Mouse (Mus musculus) heart, adult 18-20 months (tissue): ENCODE data around the gene Lrrfip2. TPM values are rescaled to one million over a fixed set of nuclear protein-coding genes. Genes with fewer than 3 reads are reported as not detected.

Experiments used
- DNase-seq, 2 experiments: peaks; one replicate each; pipeline ENCODE4 v3.0.0; 2021 to 2022; ENCODE audit warnings: mixed read lengths in 1 of 2
- total RNA-seq, 2 experiments: library from RNA; stranded (reverse); gene quantifications; 2 replicates each; pipeline ENCODE4 v1.2.3; 2021

The Lrrfip2 gene
- total RNA-seq, 2 experiments from 2014 or later = 87.3 to 89.0 TPM

DNA sequence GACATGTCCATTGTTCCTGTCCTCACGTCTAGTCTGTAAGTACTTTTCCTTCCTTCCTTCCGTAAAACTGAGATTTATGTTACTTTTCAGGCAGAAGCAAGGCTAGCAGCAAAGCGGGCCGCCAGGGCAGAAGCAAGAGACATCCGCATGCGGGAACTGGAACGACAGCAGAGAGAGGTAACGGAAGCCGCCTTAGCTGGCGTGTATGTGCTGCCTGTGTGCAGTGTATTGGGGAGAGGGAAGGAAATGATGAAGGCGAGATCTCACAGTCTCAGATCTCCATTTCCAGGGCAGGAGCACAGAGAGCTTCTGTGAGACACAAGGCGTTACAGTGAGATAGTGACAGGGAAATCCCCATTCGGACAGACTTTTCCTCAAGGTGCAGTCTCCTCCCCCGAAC lies 43.8 kb downstream of the Lrrfip2 start:
- no peak for DNase-seq

DNA sequence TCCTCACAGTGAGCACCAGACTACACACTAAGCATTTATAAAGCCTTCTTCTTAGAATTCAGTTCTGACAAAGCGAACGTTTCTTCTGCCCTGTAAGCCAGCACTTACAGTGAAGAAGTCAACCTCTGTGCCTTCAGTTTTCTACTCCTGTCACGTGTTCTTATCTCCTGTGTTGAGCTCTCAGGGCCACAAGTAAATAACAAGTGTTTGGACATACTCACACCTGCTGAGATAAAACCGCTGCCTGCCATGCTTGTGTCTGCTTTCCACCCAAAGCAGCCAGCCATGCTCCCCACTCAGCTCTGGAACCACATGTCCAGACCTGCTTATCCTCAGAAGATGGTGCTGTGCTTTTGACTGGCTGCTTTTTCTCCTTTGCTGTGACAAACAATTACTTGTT lies 49.2 kb downstream of the Lrrfip2 start:
- no peak for DNase-seq

DNA sequence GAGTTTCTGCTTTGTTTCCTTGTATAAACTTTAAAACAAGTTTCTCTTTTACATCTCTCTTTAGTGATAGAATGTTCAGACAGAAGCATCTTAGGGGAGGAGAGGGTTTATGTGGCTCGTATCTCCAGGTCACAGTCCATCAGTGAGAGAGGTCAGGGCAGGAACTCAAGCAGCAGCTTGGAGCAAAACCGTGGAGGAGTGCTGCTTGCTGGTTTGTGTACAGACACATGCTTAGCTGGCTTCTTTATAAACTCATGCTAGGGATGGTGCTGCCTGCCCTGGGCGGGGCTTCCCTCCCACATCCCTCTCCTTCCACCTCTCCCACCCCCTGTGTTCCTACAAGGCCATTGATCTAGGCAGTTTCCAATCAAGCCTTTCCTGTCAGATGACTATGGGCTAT lies 53.0 kb downstream of the Lrrfip2 start:
- no peak for DNase-seq

DNA sequence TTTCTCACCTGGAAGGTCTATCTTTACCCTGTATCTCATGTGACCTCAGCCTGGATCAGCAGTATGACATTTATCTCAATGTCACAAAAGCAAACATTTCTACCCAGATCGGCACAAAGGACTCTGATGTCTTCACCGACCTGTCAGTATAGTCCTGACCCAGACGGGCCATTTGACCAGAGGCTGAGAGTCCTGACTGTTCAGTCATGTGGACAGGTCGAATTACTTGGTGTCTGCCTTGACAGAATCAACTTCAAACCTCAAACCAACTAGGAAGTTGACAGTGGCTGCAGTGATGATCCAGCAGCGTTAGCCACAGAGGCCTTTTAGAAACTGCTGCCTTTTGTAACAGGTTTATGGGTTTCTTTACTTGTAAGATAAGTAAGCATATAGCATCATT lies 56.7 kb downstream of the Lrrfip2 start:
- DNase-seq = no peak

DNA sequence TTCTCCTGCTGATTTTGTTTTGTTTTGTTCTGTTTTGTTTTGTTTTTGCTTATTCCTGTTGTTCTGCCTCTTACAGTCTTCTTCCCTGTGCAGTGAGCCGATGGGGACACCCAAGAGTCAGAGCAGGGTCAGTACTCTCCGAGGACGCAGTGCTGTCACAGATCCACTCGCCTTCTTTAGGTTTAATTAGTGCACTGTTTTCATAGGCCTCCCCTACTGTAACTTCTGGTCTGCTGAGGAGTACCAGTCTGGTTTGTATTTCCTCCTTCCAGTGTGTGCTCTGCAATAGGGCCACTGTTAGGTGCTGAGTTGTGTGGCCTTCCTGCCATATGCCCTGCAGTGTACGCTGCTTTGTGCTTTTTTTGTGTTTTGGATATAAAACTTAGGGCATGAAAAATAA lies 61.6 kb downstream of the Lrrfip2 start:
- DNase-seq = no peak

DNA sequence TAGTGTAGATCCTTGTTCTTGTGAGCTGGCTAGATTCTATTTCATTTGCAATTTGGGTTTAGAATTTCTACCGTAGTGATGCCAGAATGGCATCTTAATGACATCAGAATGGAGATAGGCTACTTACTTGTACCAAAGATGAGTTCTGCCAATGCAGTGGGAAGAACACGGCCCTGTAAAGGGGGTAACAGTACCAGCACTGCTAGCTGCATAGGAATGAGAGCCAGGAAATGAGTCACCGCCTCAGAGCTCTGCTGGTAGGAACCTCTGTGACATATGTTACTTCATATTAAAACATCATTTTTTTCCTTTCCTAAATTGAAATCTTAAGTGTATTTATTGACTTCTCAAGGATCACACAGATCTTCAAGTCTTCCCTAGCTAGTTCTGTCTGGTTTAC lies 64.8 kb downstream of the Lrrfip2 start:
- DNase-seq = no peak

DNA sequence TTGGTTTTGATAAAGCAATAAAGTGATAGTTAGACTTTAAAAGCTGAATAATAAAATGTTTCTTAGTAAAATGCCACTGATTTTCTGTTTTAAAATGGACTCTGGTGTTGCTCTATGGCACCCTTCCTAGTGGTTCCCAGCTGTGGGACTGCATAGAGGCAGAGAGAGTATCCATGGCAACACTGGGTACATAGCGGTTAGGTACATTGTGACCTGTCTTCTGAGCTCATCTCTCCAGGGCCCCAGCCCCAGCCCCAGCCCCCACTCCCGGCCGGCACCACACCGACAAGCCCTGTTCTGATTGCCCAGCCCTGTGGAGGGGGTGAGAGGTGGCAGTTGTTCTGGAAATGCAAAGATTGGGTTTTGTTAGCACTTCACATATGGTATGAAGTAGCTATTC lies 67.5 kb downstream of the Lrrfip2 start:
- DNase-seq = no peak

DNA sequence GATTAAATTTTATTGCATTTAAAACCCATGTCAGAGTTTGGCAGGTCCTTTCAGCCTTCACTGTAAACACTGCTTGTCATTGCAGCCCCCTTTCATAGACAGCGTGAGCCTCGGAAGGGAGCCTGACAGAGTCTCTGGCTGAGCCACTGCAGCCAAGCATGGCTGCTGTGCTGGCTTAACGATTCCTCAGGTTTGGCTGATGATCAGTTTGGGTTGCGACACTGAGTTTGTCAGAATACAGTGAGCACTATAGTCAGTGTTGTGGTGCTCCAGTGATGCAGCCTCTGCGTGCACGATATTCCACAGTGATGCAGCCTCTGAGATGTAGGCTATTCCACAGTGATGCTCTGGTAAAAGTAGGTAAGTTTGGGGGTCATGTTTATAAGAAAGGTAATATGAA lies 69.5 kb downstream of the Lrrfip2 start:
- DNase-seq = peak; percentile 24 to 27

DNA sequence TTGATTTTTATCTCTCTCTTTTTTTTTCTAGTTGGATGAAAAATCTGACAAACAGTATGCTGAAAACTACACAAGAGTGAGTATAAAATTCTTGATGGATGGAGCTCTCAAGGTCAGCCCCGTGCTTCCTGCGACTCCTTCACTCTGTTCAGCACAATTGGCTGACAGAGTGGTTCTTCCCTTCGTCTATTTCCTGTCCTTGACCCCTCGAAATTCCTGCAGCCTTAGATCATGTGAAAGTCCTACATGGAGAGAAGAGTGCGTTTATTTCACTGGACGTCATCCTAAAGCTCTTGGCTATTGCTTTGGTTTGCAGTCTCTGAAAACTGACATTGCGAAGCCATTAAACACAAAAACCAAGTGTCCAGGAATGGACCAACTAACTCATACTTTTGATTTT lies 71.3 kb downstream of the Lrrfip2 start:
- peak in 1 of 2 experiments; percentile 35 for DNase-seq

DNA sequence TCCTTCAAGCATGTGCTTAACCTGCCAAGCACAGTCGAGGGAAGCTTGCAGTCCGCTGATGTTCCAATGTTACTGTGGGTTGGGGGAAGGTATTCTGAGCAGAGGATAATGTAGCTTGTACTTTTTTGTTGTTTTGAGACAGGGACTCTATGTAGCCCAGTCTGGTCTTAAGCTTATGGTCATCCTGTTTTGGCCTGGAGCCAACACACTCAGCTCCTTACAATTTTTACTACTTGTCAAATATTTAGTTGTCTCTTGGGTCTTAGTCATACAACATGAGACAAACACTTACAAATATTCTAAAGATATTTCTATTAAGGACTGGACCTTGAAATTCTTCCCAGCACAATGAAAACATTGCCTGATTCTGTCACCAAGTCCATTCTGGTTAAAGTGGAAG lies 75.8 kb downstream of the Lrrfip2 start:
- DNase-seq = no peak

DNA sequence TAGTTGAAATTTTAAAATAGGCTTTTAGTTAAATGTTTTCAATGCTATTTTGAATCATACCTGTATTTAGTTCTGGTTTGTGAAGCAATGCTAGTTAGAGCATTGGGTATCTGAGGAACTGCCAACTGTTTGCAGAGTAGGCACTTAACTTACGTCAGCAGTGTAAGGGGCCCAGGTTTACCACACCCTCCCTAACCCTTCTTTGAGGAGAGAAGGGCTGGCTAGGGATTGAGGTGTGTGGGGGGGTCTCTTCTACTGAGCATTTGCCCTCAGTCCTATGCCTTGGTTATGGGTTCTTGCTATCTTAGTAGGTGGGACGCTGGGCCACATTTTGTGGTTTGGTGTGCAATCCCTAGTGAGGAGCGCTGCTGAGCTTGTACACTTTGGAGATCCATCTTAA lies 79.7 kb downstream of the Lrrfip2 start:
- DNase-seq = no peak

DNA sequence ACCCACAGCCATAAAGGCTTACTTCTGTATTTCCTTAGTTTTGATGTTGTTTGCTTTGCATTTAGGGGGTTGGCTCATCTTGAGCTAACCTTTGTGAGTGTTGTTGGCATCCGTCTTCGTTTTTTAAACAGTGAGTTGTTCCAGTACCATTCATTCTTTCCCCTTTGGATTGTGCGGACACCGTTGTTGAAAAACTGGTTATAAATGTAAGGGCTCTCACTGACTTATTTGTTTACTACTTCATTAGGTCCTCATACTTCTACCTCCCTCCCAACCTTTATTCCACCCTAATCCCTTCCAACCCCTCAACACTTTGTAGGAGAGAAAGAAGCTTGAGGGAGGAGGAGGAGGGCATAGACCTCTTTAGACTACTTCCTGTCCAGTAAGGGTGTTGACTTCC lies 80.3 kb downstream of the Lrrfip2 start:
- no peak for DNase-seq

DNA sequence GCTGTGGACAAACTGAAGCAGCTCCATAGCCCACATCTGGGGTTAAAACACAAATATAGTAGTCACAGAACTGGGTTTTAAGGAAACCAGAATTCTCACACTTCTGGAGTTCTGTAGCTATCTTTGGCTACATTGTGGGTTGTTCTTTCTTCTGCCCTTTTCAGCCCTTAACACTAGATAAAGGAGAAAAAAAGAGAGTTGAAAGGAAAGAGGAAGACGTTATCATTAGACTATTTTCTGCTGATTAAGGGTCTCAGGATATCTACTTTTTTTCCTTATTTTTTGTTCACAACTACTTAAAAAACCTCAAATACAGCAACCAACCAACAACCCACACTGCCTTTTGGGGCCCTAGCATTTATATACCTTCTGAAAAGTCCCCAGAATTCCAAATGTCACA lies 80.9 kb downstream of the Lrrfip2 start:
- no peak for DNase-seq

DNA sequence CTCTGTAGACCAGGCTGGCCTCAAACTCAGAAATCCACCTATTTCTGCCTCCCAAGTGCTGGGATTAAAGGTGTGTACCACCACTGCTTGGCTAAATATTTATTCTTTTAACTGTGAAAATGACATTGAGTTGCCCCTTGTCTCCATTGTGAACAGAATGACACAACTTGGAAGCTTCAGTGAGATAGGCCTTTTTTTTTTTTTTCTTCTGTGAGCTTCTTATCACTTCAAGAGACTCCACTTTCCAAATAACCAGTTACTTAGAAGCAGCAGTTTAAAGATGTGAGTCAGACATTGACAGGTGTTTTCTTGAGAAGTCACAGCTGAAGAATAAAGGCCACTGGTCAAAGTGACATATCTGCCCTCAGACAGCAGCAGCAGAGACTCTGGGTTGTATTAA lies 82.8 kb downstream of the Lrrfip2 start:
- no peak for DNase-seq

DNA sequence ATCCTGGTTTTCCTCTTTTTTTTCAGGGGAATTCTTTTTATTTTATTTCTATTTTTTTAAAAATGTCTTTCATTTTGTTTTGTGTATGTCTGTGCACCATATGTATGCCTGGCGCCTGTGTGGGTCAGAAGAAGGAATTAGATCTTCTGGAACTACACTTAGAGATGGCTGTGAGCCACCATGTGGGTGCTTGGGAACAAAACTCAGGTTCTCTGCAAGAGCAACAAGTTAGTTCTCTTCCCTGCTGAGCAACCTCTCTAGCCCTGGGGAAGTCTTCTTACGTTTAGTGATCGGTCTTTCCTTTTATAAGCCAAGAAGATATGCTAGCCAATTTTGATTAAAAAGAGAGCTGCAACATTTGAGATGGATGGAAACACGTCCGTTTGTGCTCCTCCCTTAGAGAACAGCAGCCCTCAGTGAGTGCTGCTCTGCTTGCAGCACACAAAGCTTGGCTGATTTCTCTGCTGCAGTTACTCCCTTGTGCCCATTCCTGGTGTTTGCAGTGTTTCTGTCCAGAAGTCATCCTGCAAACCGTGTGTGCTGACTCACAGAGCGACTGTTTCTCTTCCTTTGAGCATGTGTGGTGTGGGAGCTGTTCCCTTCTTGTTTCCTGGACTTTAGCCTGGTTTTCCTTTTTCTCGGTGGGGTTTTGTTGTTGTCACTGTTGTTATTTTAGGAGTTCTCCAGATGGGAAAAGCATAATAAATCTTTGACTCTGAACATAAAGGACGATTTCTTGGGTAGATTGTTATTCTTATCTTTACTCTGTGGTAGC lies 87.4 kb downstream of the Lrrfip2 start:
- peak; percentile 38 to 50 for DNase-seq

DNA sequence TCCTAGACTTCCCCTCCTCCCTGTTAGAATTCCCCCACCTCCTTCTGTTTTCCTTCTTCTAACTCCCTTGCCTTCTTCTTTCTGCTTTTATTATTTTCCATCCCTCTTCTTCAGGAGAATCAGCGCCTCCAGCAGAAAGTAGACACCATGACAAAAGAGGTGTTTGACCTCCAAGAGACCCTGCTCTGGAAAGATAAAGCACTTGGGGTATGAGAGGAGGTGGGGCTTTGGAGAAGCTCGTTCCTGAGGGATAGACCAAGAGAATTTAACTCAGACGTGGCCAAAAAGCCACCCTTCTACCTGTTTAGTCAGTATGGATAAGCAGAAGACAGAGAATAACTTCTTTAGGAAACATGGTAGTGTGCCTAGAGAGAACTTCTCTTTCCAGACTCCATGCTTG lies 90.3 kb downstream of the Lrrfip2 start:
- no peak for DNase-seq

DNA sequence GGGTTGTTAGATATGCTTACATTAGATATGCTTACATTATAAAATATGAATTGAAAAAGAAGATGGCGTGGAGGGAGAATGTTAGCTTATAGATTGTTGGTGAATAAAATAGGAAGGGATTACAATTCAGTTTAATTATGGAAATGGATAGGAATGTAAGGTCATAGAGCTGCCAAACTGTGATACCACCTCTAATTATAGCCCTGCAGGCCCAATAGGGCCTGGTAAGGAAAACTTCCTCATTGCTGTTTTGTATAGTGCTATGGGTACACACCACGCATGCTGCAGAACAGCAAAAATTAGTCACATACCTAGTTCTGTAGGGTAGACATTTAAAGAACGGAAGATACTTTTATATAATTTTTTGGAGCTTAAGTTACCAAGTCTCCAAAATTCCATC lies 90.8 kb downstream of the Lrrfip2 start:
- no peak for DNase-seq

DNA sequence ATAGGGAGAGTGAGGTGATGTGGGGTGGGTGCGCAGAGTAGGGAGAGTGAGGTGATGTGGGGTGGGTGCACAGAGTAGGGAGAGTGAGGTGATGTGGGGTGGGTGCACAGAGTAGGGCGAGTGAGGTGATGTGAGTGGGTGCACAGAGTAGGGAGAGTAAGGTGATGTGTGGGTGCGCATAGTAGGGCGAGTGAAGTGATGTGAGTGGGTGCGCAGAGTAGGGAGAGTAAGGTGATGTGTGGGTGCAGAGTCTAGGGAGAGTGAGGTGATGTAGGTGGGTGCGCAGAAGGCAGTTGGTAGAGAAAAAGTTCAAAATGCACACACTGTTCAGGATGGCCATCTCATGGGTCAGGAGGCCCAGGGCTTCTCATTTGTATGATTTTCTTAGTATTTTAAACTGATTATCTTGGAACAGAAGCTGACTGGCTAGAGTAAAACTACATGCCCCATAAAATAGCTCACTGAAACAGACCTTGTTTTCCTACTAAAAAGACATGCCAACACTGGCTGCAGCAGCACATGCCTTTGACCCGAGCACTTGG lies 91.8 kb downstream of the Lrrfip2 start:
- DNase-seq = no peak

DNA sequence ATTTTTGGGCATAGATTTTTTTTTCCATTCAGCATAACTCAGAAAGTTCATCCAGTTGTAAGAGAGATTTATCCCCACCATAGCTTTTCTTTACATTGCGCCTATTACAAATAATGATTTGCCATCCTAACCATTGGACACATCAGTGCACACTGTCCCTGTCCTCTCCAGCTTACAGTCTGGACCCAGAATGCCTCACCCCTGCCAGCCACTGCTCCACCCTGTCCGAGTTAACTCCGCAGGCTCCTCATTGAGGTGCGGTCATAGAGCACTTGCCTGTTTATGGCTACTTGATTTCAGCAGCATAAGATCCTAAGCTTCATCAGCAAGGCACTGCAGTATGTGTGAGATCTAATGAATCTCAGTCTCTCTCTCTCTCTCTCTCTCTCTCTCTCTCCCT lies 93.0 kb downstream of the Lrrfip2 start:
- no peak for DNase-seq

DNA sequence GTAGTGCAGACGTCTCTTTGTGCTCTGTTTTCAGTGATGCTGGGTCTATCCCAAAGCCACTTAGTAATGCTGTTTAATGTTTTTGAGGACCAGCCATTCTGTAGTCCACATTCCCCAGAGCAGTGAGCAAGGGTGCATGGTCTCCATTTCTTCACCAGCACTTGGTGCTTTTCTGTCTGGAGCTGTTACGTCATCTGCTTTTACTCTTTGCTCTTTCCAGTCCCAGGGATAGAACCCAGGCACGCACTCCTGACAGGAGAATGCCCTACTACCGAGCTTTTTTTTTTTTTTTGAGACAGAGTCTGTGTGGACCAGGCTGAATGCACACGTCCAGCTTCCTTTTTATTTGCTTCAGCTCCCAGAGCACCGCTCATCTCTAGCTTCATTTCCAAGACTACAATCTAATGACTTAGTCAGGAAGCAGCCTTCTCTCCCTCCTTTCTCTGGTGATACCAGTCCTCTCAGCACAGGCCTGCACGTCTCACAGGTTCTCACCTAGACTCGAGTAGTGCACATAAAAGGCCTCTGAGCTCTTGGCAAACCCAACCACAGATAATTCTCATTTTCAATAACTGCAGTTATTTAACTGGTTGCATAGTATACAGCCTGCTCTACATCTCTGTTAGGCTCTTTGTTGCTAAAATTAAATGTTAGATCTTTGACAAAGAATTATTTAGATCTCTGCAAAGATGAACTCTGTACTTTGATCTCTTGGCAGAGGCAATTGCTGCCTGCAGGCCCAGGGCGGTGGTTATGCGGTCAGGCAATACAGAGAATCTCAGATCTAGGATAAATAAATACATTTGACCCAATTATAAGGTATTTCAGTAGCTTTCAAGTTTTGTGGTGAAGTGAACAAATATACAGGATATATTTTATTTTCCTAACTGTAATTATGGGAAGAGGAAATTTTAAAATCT lies 94.0 kb downstream of the Lrrfip2 start:
- no peak for DNase-seq

DNA sequence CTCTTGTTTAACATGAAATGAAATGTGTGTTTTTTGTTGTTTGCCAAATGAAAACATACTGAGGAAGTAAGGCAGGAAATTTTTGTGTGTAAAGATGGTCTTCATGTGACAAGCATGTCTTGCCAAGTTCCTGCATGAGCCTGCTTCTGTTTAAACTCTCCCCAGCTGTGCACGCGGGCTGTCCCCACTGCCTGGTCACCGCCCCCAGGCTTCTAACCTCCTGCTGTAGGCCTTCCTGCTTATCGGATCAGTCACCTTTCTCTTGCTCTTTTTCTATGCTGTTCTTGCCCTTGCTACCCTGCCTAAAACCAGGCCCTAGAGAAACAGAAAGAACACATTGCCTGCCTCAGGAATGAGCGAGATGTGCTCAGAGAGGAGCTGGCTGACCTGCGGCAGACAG lies 96.1 kb downstream of the Lrrfip2 start:
- peak; percentile 36 to 43 for DNase-seq

DNA sequence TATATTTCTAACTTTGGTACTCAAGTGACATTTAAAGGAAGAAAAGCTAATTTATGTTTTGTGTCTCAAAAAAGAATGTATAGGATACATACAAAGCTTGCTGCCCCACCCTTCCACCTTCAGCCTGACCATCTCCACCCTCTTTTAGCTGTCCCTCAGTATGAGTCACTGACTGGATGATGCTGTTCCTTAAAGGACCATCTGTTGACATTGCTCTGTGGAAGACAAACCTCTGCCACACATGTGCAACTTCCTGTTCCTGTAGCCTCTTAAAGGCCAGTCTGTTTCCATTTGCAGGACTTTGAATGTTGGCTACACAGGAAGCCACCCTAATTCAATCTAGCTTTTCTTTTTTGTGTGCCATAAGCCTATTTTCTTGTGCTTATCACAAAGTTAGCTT lies 99.0 kb downstream of the Lrrfip2 start:
- no peak for DNase-seq

DNA sequence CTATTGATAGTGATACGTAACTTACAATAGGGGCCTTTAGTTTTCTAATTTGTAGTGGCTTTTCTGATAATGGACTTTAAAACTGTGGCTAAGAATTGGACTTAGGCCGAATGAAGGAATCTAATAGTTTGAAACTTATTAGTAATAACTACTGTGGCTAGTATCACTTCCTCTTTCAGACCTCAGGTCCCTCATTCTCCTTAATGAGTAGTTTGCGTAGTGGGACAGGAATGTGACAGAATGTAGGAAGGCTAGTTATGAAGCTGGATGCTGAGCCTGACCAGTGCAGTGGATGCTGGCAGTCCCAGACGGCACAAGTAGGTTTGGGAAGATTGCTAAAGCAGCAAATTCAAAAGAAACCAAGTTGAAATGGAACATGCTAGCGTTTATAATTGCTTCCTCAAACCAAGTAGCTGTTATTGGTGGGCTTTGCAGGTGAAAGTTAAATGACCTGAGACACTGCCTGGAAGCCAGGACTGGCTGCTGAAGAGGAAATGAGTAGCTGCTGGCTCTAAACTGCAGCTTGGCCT lies 103.2 kb downstream of the Lrrfip2 start:
- DNase-seq = no peak
